Mouse (Mus musculus): ENCODE results near the gene Arhgef2. TPM values are rescaled to one million over a fixed set of nuclear protein-coding genes. Genes with fewer than 3 reads are reported as not detected.

The Arhgef2 gene
- polyA plus RNA-seq, 1 experiment from 2014 or later: 160 TPM

DNA sequence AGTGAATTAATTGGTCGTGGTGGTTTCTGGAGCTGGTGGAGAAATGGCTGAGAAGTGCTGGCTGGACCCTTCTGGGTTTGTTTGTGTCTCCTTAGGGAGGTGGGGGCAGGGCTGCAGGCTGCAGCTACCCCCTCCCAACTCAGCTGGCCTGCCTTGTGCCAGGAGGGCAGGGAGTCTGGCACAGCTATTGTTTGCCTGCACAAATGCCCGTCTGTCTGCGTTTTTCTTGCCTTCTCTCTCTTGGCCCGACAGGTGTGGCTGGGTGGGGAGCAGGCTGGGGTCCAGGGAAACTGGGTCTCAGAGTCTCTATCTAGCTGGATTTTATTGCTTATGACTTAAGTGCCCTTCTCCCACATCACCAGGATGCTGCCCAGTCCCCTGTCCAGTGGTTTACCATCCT, 18.6 kb downstream of the Arhgef2 start:
- H3K36me3 ChIP-seq: peaks cover 18% of the 10 kb centered on the region
- 7% methylated on average over 4 of the region's 4 CpGs for WGBS
- peak overlapping the region; percentile 82 for H3K4me2 ChIP-seq
- peak overlapping the region; percentile 92 for H3K4me3 ChIP-seq
- no peaks in the 10 kb centered on the region for H3K9me3 ChIP-seq
- peaks cover 70% of the 10 kb centered on the region for H3K4me1 ChIP-seq (replicated peaks)
- 0 out of 2 replicates have a peak, but pooled peaks have one; percentile 15 for ATAC-seq (ENCODE audit: low FRiP score)
- H3K27ac ChIP-seq: peak overlapping the region; percentile 98
- H3K27me3 ChIP-seq: no peaks in the 10 kb centered on the region
- H3K9ac ChIP-seq: peak overlapping the region; percentile 99

DNA sequence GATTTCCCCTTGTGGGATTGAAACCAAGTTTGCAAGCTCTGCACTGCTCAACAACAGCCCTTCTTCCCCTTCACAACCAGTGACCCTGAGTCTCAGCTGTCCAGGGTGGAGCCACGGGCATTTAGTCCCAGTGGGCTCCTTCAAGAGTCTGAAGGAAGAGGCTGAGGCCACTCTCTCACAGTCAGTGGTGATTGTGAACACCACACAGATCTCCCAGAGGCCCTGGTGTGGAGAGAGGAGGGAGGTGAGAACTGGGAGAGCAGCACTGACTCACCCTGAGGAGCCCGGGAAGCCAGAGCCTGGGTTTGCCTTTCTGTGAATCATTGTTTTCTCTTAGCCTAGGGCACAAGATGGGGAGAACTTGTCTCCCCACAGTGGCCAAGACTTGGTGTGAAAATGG, 19.2 kb downstream of the Arhgef2 start:
- peak overlapping the region; percentile 82 for H3K4me2 ChIP-seq
- peak overlapping the region; percentile 92 for H3K4me3 ChIP-seq
- no peaks in the 10 kb centered on the region for H3K9me3 ChIP-seq
- WGBS: 30% methylated on average over 2 of the region's 2 CpGs
- peak overlapping the region; percentile 99 for H3K9ac ChIP-seq
- no peaks in the 10 kb centered on the region for H3K27me3 ChIP-seq
- peaks cover 72% of the 10 kb centered on the region for H3K4me1 ChIP-seq (replicated peaks)
- peak overlapping the region; percentile 98 for H3K27ac ChIP-seq
- peaks cover 24% of the 10 kb centered on the region for H3K36me3 ChIP-seq
- no peak for ATAC-seq (ENCODE audit: low FRiP score)

DNA sequence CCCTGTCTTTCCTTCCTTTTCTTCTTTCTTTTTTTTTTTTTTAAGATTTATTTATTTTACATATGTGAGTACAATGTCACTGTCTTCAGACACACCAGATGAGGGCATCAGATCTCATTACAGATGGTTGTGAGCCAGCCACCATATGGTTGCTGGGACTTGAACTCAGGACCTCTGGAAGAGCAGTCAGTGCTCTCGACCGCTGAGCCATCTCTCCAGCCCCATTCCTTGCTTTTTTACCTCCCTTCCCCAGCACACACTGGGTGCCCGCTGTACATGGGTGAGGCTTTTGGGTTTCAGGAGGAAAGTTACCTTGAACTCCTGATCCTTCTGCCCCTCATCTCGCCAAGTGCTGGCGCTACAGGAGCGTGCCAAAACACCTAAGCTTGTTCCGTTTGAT, 19.8 kb downstream of the Arhgef2 start:
- Histone ChIP-seq H3K27ac (peak overlapping the region; percentile 98; the same call in 1 of the 2 replicates), H3K4me1 (replicated peaks) (peaks cover 72% of the 10 kb centered on the region), H3K27me3 (no peaks in the 10 kb centered on the region), H3K4me3 (peak overlapping the region; percentile 92), H3K4me2 (peak overlapping the region; percentile 82), H3K9me3 (no peaks in the 10 kb centered on the region), H3K9ac (peak overlapping the region; percentile 99), H3K36me3 (peaks cover 30% of the 10 kb centered on the region)
- 91% methylated on average over 7 of the region's 7 CpGs for WGBS
- no peak for ATAC-seq (ENCODE audit: low FRiP score)

DNA sequence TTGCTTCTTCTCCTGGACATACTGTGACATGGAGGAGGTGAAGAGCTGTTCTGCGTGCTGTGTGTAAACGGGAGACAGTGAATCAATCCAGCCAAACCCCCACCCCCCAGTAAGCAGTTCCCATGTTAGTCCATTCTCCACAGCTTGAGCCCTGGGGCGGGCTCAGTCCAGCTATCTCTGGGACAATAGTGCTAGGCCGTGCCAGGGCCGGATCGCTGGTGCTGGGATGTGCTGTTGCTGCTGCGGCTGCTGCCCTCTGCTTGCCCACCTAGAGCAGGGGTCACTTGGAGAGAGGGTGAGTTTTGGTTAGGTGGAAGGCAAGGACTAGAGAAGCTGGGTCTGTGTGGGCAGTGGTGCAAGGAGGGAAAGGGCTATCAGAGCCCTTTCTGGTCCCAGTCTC, 20.6 kb downstream of the Arhgef2 start:
- Histone ChIP-seq H3K4me2 (peak overlapping the region; percentile 82), H3K36me3 (peaks cover 38% of the 10 kb centered on the region), H3K27me3 (no peaks in the 10 kb centered on the region), H3K9me3 (no peaks in the 10 kb centered on the region), H3K27ac (peak overlapping the region; percentile 35), H3K9ac (peak overlapping the region; percentile 99), H3K4me3 (0 out of 2 replicates have a peak overlapping the region, but pooled peaks have one; percentile 1), H3K4me1 (replicated peaks) (peaks cover 76% of the 10 kb centered on the region)
- ATAC-seq (ENCODE audit: low FRiP score): no peak
- 54% methylated on average over 7 of the region's 7 CpGs for WGBS

DNA sequence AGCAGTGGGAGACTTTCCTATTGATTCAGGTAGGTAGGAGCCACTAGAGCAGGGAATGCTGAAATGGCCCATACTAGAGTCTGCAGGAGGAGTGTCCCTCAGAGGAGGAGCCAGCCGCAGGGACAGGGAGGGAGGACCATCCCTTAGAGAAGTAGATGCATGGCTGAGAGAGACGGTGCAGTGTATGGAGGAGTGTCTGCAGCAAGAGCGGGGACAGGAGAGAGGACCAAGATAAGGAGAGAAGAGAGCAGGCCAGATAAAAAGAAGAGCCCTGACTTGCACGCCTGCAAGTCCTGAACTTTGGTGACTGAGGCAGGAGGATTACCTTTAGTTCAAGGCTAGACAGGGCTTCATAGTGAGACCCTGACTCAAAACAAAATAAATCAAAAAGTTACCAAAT, 21.3 kb downstream of the Arhgef2 start:
- 0 out of 2 replicates have a peak overlapping the region, but pooled peaks have one; percentile 35 for H3K27ac ChIP-seq
- H3K4me1 ChIP-seq (replicated peaks): peaks cover 76% of the 10 kb centered on the region
- peaks cover 46% of the 10 kb centered on the region for H3K36me3 ChIP-seq
- 0 out of 2 replicates have a peak overlapping the region, but pooled peaks have one; percentile 99 for H3K9ac ChIP-seq
- H3K27me3 ChIP-seq: no peaks in the 10 kb centered on the region
- WGBS: 70% methylated on average over 4 of the region's 4 CpGs
- H3K9me3 ChIP-seq: no peaks in the 10 kb centered on the region
- no peak overlapping the region for H3K4me3 ChIP-seq
- no peak for ATAC-seq (ENCODE audit: low FRiP score)
- H3K4me2 ChIP-seq: no peak overlapping the region

DNA sequence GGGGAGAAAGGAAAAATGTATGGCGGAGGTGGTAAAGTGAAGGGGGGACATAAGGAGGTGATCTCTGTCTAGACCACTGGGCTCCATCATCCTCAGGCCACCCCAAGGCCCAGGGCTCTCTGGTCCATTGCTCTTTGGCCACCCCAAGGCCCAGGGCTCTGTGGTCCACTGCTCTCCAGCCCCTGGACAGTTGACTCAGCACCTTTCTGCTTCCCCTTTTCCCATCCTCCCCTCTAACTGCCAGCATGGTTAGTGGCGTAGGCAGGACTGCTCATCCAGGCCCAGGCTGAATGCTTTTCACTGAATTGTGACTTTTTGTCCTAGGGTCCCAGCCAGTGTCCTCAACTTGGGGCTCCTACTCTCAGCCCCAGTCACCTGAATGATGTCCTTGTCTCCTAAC, 21.8 kb downstream of the Arhgef2 start:
- Histone ChIP-seq H3K4me3 (no peak overlapping the region; the same call in 1 of the 2 replicates), H3K36me3 (peaks cover 50% of the 10 kb centered on the region), H3K27ac (peak overlapping the region; percentile 23; the same call in 1 of the 2 replicates), H3K4me1 (replicated peaks) (peaks cover 76% of the 10 kb centered on the region), H3K9me3 (no peaks in the 10 kb centered on the region), H3K4me2 (no peak overlapping the region), H3K27me3 (no peaks in the 10 kb centered on the region), H3K9ac (no peak overlapping the region; the same call in 1 of the 2 replicates)
- 80% methylated on average over 2 of the region's 2 CpGs for WGBS
- no peak for ATAC-seq (ENCODE audit: low FRiP score)

DNA sequence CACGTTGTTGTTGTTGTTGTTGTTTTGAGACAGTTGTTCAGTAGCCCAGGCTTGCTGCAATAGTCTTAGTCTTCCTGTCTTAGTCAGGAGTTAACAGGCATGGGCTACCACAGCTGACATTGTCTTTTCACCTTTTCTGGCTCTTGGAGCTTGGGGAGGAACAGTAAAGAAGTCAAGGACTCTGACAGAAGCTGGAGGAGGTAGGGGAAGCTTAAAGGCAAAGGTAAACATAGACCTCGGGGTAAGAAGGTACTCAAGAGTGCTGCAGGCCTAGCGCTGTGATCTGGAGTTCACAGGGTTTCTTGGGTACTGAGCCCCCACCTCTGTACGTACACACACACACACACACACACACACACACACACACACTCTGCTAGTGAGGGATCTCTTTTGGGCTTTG, 23.0 kb downstream of the Arhgef2 start:
- peaks cover 62% of the 10 kb centered on the region for H3K36me3 ChIP-seq
- peaks cover 72% of the 10 kb centered on the region for H3K4me1 ChIP-seq (replicated peaks)
- no peak overlapping the region for H3K4me3 ChIP-seq
- no peaks in the 10 kb centered on the region for H3K27me3 ChIP-seq
- ATAC-seq (ENCODE audit: low FRiP score): no peak
- no peak overlapping the region for H3K9ac ChIP-seq
- H3K4me2 ChIP-seq: no peak overlapping the region
- no peaks in the 10 kb centered on the region for H3K9me3 ChIP-seq
- 0 out of 2 replicates have a peak overlapping the region, but pooled peaks have one; percentile 18 for H3K27ac ChIP-seq
- 88% methylated on average over 4 of the region's 4 CpGs for WGBS

DNA sequence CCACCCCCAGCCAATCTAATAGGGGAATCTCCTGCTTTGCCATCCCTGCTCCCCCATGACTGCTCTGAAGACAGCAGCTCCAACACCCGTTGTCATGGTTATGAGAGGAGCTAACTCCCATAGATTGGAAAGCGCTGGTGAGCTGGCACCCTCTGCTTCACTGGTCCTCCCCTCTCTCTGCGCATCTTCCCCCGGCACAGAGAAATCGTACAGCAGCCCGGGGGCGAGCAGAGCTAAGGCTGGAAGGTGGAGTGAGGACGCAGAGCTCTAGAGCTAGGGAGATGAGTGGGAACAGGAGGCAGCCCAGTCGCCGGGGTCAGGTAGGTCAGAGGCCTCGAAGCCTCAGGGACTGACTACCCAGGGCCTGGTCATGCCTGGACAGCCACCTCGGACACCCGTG, 23.5 kb downstream of the Arhgef2 start:
- Histone ChIP-seq H3K4me2 (no peak overlapping the region), H3K9ac (peak overlapping the region; percentile 53; the same call in 1 of the 2 replicates), H3K27ac (0 out of 2 replicates have a peak overlapping the region, but pooled peaks have one; percentile 18), H3K36me3 (peaks cover 67% of the 10 kb centered on the region), H3K4me1 (replicated peaks) (peaks cover 67% of the 10 kb centered on the region), H3K4me3 (no peak overlapping the region), H3K9me3 (no peaks in the 10 kb centered on the region), H3K27me3 (no peaks in the 10 kb centered on the region)
- no peak for ATAC-seq (ENCODE audit: low FRiP score)
- WGBS: 73% methylated on average over 12 of the region's 13 CpGs

DNA sequence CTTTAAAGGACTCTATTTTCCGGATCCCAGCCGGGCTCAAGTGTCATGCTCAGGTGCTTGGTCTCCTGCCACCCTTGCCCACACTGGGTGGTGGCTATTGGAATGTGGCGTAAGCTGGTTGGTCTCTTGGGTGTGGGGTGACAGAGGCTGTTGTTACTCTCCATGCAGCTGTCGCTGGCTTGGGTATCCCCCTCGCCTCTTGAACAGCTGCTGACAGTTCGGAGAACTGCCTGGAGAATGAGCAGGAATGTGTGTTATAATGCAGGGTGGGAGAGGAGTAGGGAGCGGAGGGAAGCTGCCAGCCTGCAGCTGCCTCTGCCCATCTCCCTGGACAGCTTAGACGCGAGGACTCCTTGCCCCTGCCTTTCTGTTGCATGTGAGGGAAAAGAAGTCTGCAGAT, 24.3 kb downstream of the Arhgef2 start:
- H3K9me3 ChIP-seq: no peaks in the 10 kb centered on the region
- H3K36me3 ChIP-seq: peaks cover 73% of the 10 kb centered on the region
- no peak overlapping the region for H3K4me3 ChIP-seq
- 74% methylated on average over 9 of the region's 9 CpGs for WGBS
- no peak for ATAC-seq (ENCODE audit: low FRiP score)
- no peaks in the 10 kb centered on the region for H3K27me3 ChIP-seq
- no peak overlapping the region for H3K27ac ChIP-seq
- H3K4me2 ChIP-seq: no peak overlapping the region
- H3K4me1 ChIP-seq (replicated peaks): peaks cover 60% of the 10 kb centered on the region
- H3K9ac ChIP-seq: 0 out of 2 replicates have a peak overlapping the region, but pooled peaks have one; percentile 5

DNA sequence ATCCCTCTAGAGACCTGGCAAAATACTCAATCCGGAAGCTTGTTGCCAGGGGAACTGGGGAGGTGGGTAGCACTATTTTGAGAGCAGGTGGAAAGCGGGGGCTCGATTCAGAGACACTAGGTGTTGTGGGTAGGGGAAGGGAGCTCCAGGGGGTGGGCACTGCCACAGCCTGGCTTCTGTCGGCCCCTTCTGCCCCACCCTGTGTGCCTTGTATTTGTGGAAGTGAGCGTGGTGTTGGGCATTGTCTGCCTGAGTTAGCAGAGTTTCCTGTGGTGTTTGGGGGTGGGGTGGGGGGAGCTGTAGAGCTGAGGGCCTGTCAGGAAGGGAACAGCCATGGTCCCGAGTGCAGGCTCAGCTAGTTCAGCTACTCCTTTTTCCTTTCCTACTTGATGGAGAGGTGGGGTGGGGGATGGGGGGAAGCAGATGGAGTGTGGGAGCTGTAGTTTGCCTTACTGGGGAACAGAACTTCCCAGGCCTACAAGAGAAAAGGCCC, 25.1 kb downstream of the Arhgef2 start:
- peaks cover 51% of the 10 kb centered on the region for H3K4me1 ChIP-seq (replicated peaks)
- H3K27me3 ChIP-seq: no peaks in the 10 kb centered on the region
- no peak overlapping the region for H3K4me3 ChIP-seq
- WGBS: 59% methylated on average over 6 of the region's 6 CpGs
- peaks cover 79% of the 10 kb centered on the region for H3K36me3 ChIP-seq
- H3K9me3 ChIP-seq: no peaks in the 10 kb centered on the region
- no peak for ATAC-seq (ENCODE audit: low FRiP score)
- no peak overlapping the region; the same call in 1 of the 2 replicates for H3K9ac ChIP-seq
- no peak overlapping the region for H3K4me2 ChIP-seq
- H3K27ac ChIP-seq: peak overlapping the region; percentile 8; the same call in 1 of the 2 replicates

DNA sequence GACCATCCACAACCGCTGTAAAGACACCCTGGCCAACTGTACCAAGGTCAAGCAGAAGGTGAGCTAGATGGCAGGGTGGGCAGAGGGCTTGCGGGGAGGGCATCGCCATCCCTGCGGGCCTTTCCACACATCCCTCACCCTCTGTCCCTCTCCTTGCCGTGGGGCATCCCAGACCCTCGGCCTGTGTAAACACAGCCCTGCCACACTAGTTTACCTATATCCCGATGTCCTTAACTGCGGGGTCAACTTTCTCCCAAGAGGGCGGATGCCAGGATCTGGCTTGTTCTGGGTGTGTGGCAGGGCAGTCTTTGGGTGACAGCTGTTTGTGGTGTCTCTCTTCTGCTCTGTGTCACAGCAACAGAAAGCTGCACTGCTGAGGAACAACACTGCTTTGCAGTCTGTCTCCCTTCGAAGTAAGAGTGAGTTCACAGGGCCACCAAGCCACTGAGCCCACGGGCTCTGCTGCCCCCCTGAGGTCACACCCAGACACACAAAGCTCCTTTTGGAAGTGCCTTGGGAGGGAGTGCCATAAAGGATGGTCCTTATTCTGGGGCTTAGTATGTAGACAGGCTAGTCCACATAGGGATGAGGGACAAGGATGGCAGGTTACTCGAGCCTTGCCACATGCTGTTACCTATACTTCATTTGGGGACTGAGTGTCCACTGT, 26.3 kb downstream of the Arhgef2 start:
- Histone ChIP-seq H3K4me2 (no peak overlapping the region), H3K27ac (no peak overlapping the region), H3K9me3 (no peaks in the 10 kb centered on the region), H3K4me3 (no peak overlapping the region), H3K9ac (no peak overlapping the region), H3K27me3 (no peaks in the 10 kb centered on the region), H3K36me3 (peaks cover 86% of the 10 kb centered on the region), H3K4me1 (replicated peaks) (peaks cover 39% of the 10 kb centered on the region)
- WGBS: 79% methylated on average over 12 of the region's 12 CpGs
- ATAC-seq (ENCODE audit: low FRiP score): no peak

DNA sequence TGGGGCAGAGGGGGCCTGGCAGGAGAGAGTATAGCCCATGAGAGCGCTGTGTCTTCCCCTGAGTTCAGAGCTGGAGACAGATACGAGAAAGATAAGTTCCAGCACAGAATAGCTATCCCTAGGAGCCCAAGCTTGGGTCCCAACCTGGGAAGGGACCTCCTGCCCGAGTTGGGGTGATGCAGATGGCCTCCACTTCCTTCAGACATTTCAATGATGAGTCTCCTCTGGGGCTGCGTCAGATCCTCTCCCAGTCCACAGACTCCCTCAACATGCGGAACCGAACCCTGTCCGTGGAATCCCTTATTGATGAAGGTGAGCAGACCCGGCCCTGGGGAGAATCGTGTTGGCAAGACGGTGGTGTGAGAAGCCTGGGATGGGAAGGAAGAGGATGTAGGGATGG, 27.3 kb downstream of the Arhgef2 start:
- H3K9me3 ChIP-seq: no peaks in the 10 kb centered on the region
- H3K4me3 ChIP-seq: no peak overlapping the region
- 98% methylated on average over 10 of the region's 10 CpGs for WGBS
- H3K9ac ChIP-seq: no peak overlapping the region
- no peak overlapping the region for H3K4me2 ChIP-seq
- H3K27ac ChIP-seq: no peak overlapping the region
- no peak for ATAC-seq (ENCODE audit: low FRiP score)
- peaks cover 31% of the 10 kb centered on the region for H3K4me1 ChIP-seq (replicated peaks)
- no peaks in the 10 kb centered on the region for H3K27me3 ChIP-seq
- peaks cover 90% of the 10 kb centered on the region for H3K36me3 ChIP-seq
